In the genomic region with DNA sequence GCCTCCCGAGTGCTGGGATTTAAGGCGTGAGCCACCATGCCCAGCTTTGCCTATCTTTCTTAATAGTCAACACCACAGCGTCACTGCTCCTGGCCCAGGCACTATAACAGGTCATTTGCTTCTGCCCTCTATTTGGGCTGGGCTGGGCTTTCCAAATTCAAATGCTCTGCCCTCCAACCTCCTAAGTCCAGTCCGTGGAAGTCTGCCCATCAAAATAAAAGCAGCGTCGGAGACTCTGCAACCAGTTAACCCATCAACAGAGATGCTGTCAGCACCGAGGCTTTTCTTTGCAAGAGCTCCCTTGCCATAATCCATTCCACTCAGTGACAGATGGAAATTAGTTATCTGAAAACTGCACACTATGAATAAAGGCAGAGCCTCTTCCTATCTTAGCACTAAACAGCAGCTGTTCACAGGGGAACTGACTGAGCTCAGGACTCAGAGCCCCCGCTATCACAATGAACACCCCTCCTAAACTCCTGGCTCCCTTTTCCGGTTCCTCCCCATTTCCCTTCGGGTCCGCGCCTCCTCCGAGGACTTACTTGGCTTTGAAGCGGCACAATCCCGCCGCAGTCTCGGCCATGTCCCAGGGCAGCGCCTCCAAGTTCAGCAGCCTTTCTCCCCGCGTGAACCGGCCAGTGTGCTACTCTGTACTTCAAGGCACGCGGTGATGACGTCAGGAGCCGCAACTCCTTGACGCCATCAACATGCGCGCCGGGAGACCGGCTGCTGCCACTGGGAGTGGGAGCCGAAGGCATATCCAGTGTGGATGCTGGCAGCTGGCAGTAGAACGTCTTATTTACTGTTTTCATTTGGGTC, we compare ENCODE assay signal across 8 mouse cellular contexts. TPM values are rescaled to one million over a fixed set of nuclear protein-coding genes. Genes with fewer than 3 reads are reported as not detected.
DNase-seq lines count a peak whose midpoint lies in the region; ATAC-seq and TF ChIP-seq lines count a peak whose summit lies in the region.

Gene Tbl3 (minus strand): TSS at position 679 of the 819 bp plus-strand sequence.

- peak; percentile 92 for TF ChIP-seq POLR2A in CH12.LX (IDR thresholded peaks at IDR 0.05; ENCODE audit: low read depth, low read length)

- H3K79me2 ChIP-seq in CH12.LX (replicated peaks; ENCODE audit: control insufficient read depth, extremely low read depth, insufficient read depth, poor library complexity, severe bottlenecking) = peaks cover 14% of the 10 kb centered on the region

- TF ChIP-seq CTCF in CH12.LX (conservative IDR thresholded peaks at IDR 0.05 in 1 of 2, IDR thresholded peaks at IDR 0.05 in 1 of 2; ENCODE audit: low read depth in 2 of 2, low read length in 2 of 2) = no peak
- no peak for TF ChIP-seq CTCF in liver, postnatal 0 days (IDR thresholded peaks at IDR 0.05; ENCODE audit: low read depth)

- H3K36me3 ChIP-seq in CH12.LX (replicated peaks in 1 of 2; ENCODE audit: control insufficient read depth in 1 of 2, insufficient read depth in 1 of 2, low read length in 1 of 2) = peaks cover 27 to 33% of the 10 kb centered on the region in 2 experiments
- H3K36me3 ChIP-seq in forebrain, embryonic 13.5 days (ENCODE audit: poor library complexity, severe bottlenecking) = peaks cover 31% of the 10 kb centered on the region
- peaks cover 16% of the 10 kb centered on the region; the same call in 1 of the 2 replicates for H3K36me3 ChIP-seq in liver, postnatal 0 days (replicated peaks; ENCODE audit: insufficient read depth, low read length)
- peaks cover 15% of the 10 kb centered on the region; the same call in 1 of the 2 replicates for H3K36me3 ChIP-seq in neural tube, embryonic 14.5 days (ENCODE audit: control insufficient read depth, insufficient read depth, low read length)

- H3K9me3 ChIP-seq in CH12.LX (replicated peaks; ENCODE audit: low read length) = no peaks in the 10 kb centered on the region
- H3K9me3 ChIP-seq in forebrain, embryonic 13.5 days (replicated peaks) = no peaks in the 10 kb centered on the region
- no peaks in the 10 kb centered on the region for H3K9me3 ChIP-seq in liver, postnatal 0 days (ENCODE audit: low read length)
- H3K9me3 ChIP-seq in neural tube, embryonic 14.5 days (ENCODE audit: control insufficient read depth, low read length) = no peaks in the 10 kb centered on the region

- intact Hi-C loops in heart, postnatal 10 days (cut with DNase I) = no loop called here

- ATAC-seq in forebrain, embryonic 13.5 days = peak; percentile 93
- ATAC-seq in liver, postnatal 0 days = peak; percentile 92
- peak; percentile 93 for ATAC-seq in neural tube, embryonic 14.5 days (ENCODE audit: low read depth)

- dilution Hi-C loops in CH12.LX (cut with MboI; ENCODE audit: extremely low pct_ligation_motif_present, extremely low pct_unique_long_range_greater_than_20kb, low sequenced_read_pairs) = no loop called here

- H3K27me3 ChIP-seq in CH12.LX (replicated peaks) = no peaks in the 10 kb centered on the region
- H3K27me3 ChIP-seq in forebrain, embryonic 13.5 days = no peaks in the 10 kb centered on the region
- H3K27me3 ChIP-seq in liver, postnatal 0 days (ENCODE audit: insufficient read depth, low read length) = no peaks in the 10 kb centered on the region
- no peaks in the 10 kb centered on the region for H3K27me3 ChIP-seq in neural tube, embryonic 14.5 days (ENCODE audit: control insufficient read depth, insufficient read depth, low read length)

- peak; percentile 93 for DNase-seq in CH12.LX (ENCODE audit: extremely low read depth)
- DNase-seq in c-Kit-positive CD71-positive TER-119-positive erythroid progenitor cells, embryonic 14.5 days (ENCODE audit: low spot score) = peak; percentile 94
- peak; percentile 96 to 98 for DNase-seq in heart, postnatal 10 days
- no peak for DNase-seq in large intestine, adult 2 months (ENCODE audit: low read depth, low spot score)
- peak; percentile 95 for DNase-seq in liver, postnatal 0 days
- peak; percentile 97 for DNase-seq in testis, postnatal 10 days (ENCODE audit: low spot score)

- peak within 1 kb of the TSS; percentile 86 for H3K9ac ChIP-seq in CH12.LX (ENCODE audit: insufficient read depth, low read depth)
- peak within 1 kb of the TSS; percentile 84 for H3K9ac ChIP-seq in forebrain, embryonic 13.5 days
- H3K9ac ChIP-seq in liver, postnatal 0 days (replicated peaks) = peak within 1 kb of the TSS; percentile 82
- H3K9ac ChIP-seq in neural tube, embryonic 14.5 days (replicated peaks; ENCODE audit: low read depth, low read length) = peak within 1 kb of the TSS; percentile 68

- TF ChIP-seq RAD21 in CH12.LX (IDR thresholded peaks at IDR 0.05; ENCODE audit: low read depth, low read length) = no peak

- H3K4me3 ChIP-seq in CH12.LX (replicated peaks in 1 of 3; ENCODE audit: low read depth in 2 of 3, low read length in 2 of 3, poor library complexity in 1 of 3) = peak within 1 kb of the TSS; percentile 83 to 96 (median 94)
- H3K4me3 ChIP-seq in forebrain, embryonic 13.5 days = peak within 1 kb of the TSS; percentile 83
- peak within 1 kb of the TSS; percentile 86 for H3K4me3 ChIP-seq in liver, postnatal 0 days (ENCODE audit: low read depth, low read length)
- H3K4me3 ChIP-seq in neural tube, embryonic 14.5 days (ENCODE audit: low read depth, low read length) = peak within 1 kb of the TSS; percentile 80

- peak within 1 kb of the TSS; percentile 52 for H3K27ac ChIP-seq in CH12.LX (ENCODE audit: insufficient read depth, low read depth)
- peak within 1 kb of the TSS; percentile 74 for H3K27ac ChIP-seq in forebrain, embryonic 13.5 days
- H3K27ac ChIP-seq in liver, postnatal 0 days (ENCODE audit: low read depth) = peak within 1 kb of the TSS; percentile 93
- H3K27ac ChIP-seq in neural tube, embryonic 14.5 days (ENCODE audit: low read depth, low read length) = peak within 1 kb of the TSS; percentile 73

- peak within 1 kb of the TSS; percentile 68 for H3K4me2 ChIP-seq in CH12.LX (ENCODE audit: insufficient read depth, low read depth, poor library complexity, severe bottlenecking)
- peak within 1 kb of the TSS; percentile 89 for H3K4me2 ChIP-seq in forebrain, embryonic 13.5 days
- H3K4me2 ChIP-seq in liver, postnatal 0 days (ENCODE audit: low read depth, low read length) = peak within 1 kb of the TSS; percentile 93
- peak within 1 kb of the TSS; percentile 89 for H3K4me2 ChIP-seq in neural tube, embryonic 14.5 days (ENCODE audit: low read depth, low read length)

- in situ Hi-C loops in CH12.LX (cut with MboI; ENCODE audit: low pct_ligation_motif_present, low pct_unique_long_range_greater_than_20kb, low sequenced_read_pairs) = no loop called here

- no peak for TF ChIP-seq EP300 in CH12.LX (IDR thresholded peaks at IDR 0.05; ENCODE audit: low read length)
- TF ChIP-seq EP300 in liver, postnatal 0 days (IDR thresholded peaks at IDR 0.05; ENCODE audit: low read depth) = peak; percentile 48; the same call in 1 of the 2 replicates

- WGBS in forebrain, embryonic 13.5 days = 4% methylated on average over 32 of the region's 32 CpGs
- WGBS in large intestine, adult 2 months = under 1% methylated on average over 32 of the region's 32 CpGs
- 1% methylated on average over 32 of the region's 32 CpGs for WGBS in liver, postnatal 0 days (ENCODE audit: insufficient replicate concordance)
- WGBS in neural tube, embryonic 14.5 days = 4% methylated on average over 32 of the region's 32 CpGs

- H3K4me1 ChIP-seq in CH12.LX (ENCODE audit: control insufficient read depth in 1 of 2, insufficient read depth in 2 of 2) = peaks cover 7 to 21% of the 10 kb centered on the region in 2 experiments; a peak in 3 of 4 replicates
- peaks cover 19% of the 10 kb centered on the region for H3K4me1 ChIP-seq in forebrain, embryonic 13.5 days
- H3K4me1 ChIP-seq in liver, postnatal 0 days (ENCODE audit: insufficient read depth) = peaks cover 14% of the 10 kb centered on the region
- peaks cover 7% of the 10 kb centered on the region; the same call in 1 of the 2 replicates for H3K4me1 ChIP-seq in neural tube, embryonic 14.5 days (ENCODE audit: control insufficient read depth, insufficient read depth, low read length)

TF ChIP-seq in CH12.LX, 34 proteins besides CTCF, POLR2A, EP300 and RAD21 (continues in another document):
- TF ChIP-seq ZMIZ1 (IDR thresholded peaks at IDR 0.05; ENCODE audit: low read depth, low read length) (peak; percentile 83; the same call in 1 of the 2 replicates), SIN3A (IDR thresholded peaks at IDR 0.05; ENCODE audit: low read length) (peak; percentile 99), JUN (IDR thresholded peaks at IDR 0.05; ENCODE audit: insufficient read depth, low read depth, low read length) (no peak), MAX (IDR thresholded peaks at IDR 0.05; ENCODE audit: low read length) (peak; percentile 91), BHLHE40 (IDR thresholded peaks at IDR 0.05; ENCODE audit: low read depth, low read length) (peak; percentile 50; the same call in 1 of the 2 replicates), MYC (IDR thresholded peaks at IDR 0.05; ENCODE audit: low read depth, low read length) (peak; percentile 90), UBTF (IDR thresholded peaks at IDR 0.05; ENCODE audit: low read depth, low read length) (no peak), ELF1 (IDR thresholded peaks at IDR 0.05; ENCODE audit: low read depth, low read length) (peak; percentile 66; the same call in 1 of the 2 replicates), MAZ (IDR thresholded peaks at IDR 0.05; ENCODE audit: low read depth, low read length) (no peak), SMC3 (IDR thresholded peaks at IDR 0.05; ENCODE audit: low read depth, low read length) (no peak), ETS1 (conservative IDR thresholded peaks at IDR 0.05; ENCODE audit: low read depth, low read length) (no peak; the same call in 1 of the 2 replicates), HCFC1 (IDR thresholded peaks at IDR 0.05; ENCODE audit: low read depth, low read length) (peak; percentile 86), CHD2 (IDR thresholded peaks at IDR 0.05; ENCODE audit: low read length) (0 out of 2 replicates have a peak, but pooled peaks have one; percentile 9), IRF4 (IDR thresholded peaks at IDR 0.05; ENCODE audit: low read depth, low read length) (peak; percentile 69; the same call in 1 of the 2 replicates), MXI1 (IDR thresholded peaks at IDR 0.05; ENCODE audit: low read depth, low read length) (peak; percentile 99), JUND (conservative IDR thresholded peaks at IDR 0.05; ENCODE audit: low read depth, low read length) (0 out of 2 replicates have a peak, but pooled peaks have one; percentile 33), PAX5 (IDR thresholded peaks at IDR 0.05; ENCODE audit: low read length) (no peak), NRF1 (IDR thresholded peaks at IDR 0.05; ENCODE audit: low read depth, low read length) (no peak)

RNA-seq across cellular contexts. Expression of gene Tbl3, which starts in this region (rescaled TPM):
- total RNA-seq in CH12.LX (2012; rRNA removed) (98.0 and 122 TPM in 2 replicates), CH12.LX (2014; rRNA removed) (99.7 and 105 TPM in 2 replicates)
- 101 and 104 TPM in 2 replicates for polyA plus RNA-seq in CH12.LX (2012; ENCODE audit: insufficient read length, low read depth)
- 86.9 and 107 TPM in 2 replicates for polyA plus RNA-seq in forebrain, embryonic 13.5 days (2015; fragmentation: Nextera tagmentation; extraction: Ambion mirVana)
- 10 to 100 TPM; 20.8 to 21.5 TPM for total RNA-seq in heart, postnatal 10 days (2021)
- polyA plus RNA-seq in large intestine, adult 2 months (2012; rRNA removed) = 46.1 and 51.7 TPM in 2 replicates
- polyA plus RNA-seq in liver, postnatal 0 days (2015; fragmentation: Nextera tagmentation; extraction: Ambion mirVana) = 18.1 and 21.5 TPM in 2 replicates
- polyA plus RNA-seq in neural tube, embryonic 14.5 days (2014; fragmentation: Nextera tagmentation; extraction: Ambion mirVana) = 59.9 and 70.1 TPM in 2 replicates

Comparison
In these comparisons a context has a peak if more than half of its experiments do, and no peak if none do; other contexts are left out.
1. RNA of gene Tbl3 (total RNA-seq): 98.0 to 122 TPM in CH12.LX; 20.8 to 21.5 TPM in heart, postnatal 10 days; every median in the first group is over 4 times any median in the second.
2. Peak in every context shown above with its lines, with median percentiles within 50 percentile points of each other: H3K27ac ChIP-seq, H3K4me2 ChIP-seq, H3K4me3 ChIP-seq, H3K9ac ChIP-seq and ATAC-seq.